Mouse (Mus musculus): Measurements from ENCODE around the gene Tenm4. TPM values are rescaled to one million over a fixed set of nuclear protein-coding genes. Genes with fewer than 3 reads are reported as not detected.
"Not testable (repeated sequence)": the region's sequence is repeated elsewhere in the genome, so short reads cannot be mapped to it uniquely, and the experiment has no call there.

Tenm4 gene
- total and polyA plus RNA-seq, 3 experiments: 0.03 to 0.26 (median 0.04) TPM

DNA sequence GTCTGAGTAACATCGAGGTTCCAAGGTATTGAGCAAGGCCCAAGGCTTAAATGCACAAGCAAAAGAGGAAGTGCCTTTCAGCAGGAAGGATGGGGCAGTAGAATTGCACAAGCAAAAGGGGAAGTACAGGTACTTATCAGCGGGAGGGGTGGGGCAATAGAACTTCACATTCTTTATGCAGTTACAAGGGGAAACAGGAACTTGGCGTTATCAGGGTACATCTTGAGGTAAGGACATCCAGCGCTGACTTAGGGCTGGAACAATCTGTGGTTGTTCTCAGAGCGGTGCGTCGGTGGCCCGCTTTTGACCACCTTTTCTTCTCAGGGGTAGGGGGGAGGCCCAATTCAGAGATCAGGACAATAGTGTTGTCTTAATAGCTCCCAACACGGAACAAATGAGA is 459.5 kb downstream of the Tenm4 start:
- H3K9me3 ChIP-seq (replicated peaks; ENCODE audit: low read length); in situ Hi-C loops (cut with MboI; ENCODE audit: low pct_ligation_motif_present, low pct_unique_long_range_greater_than_20kb, low sequenced_read_pairs); dilution Hi-C loops (cut with MboI; ENCODE audit: extremely low pct_ligation_motif_present, extremely low pct_unique_long_range_greater_than_20kb, low sequenced_read_pairs); H3K27ac ChIP-seq (ENCODE audit: insufficient read depth, low read depth); H3K27me3 ChIP-seq (replicated peaks); H3K9ac ChIP-seq (ENCODE audit: insufficient read depth, low read depth); H3K4me3 ChIP-seq (replicated peaks in 1 of 3; ENCODE audit: low read depth in 2 of 3, low read length in 2 of 3, poor library complexity in 1 of 3); H3K36me3 ChIP-seq (replicated peaks in 1 of 2; ENCODE audit: control insufficient read depth in 1 of 2, insufficient read depth in 1 of 2, low read length in 1 of 2); H3K79me2 ChIP-seq (replicated peaks; ENCODE audit: control insufficient read depth, extremely low read depth, insufficient read depth, poor library complexity, severe bottlenecking); H3K4me2 ChIP-seq (ENCODE audit: insufficient read depth, low read depth, poor library complexity, severe bottlenecking): not testable (repeated sequence)
- H3K4me1 ChIP-seq (ENCODE audit: control insufficient read depth in 1 of 2, insufficient read depth in 2 of 2): peaks cover 0 to 10% of the 10 kb centered on the region in 2 experiments; a peak in 2 of 4 replicates
- peak; percentile 9 for DNase-seq (ENCODE audit: extremely low read depth)

DNA sequence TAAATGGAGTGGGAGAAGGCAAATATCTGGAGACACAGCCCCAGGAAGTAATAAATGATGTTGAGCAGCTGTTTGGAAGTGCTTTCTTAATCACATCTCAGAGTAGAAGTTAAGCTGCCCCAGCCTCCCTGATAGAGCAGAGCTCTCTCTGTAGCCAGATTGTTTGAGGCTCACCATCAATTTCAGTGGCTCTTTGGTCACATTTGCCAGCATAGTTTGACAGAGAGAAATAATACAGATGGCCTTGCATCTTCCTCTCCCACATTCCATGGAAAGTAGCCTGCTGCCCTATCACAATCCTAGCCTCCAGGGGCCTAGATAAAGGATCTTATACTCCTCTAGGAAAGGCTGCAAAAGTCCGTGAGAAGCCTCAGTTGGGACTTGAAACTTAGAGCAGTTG is 462.0 kb downstream of the Tenm4 start:
- in situ Hi-C loops (cut with MboI; ENCODE audit: low pct_ligation_motif_present, low pct_unique_long_range_greater_than_20kb, low sequenced_read_pairs): no loop called here
- no peak for DNase-seq (ENCODE audit: extremely low read depth)
- Histone ChIP-seq H3K79me2 (replicated peaks; ENCODE audit: control insufficient read depth, extremely low read depth, insufficient read depth, poor library complexity, severe bottlenecking) (no peaks in the 10 kb centered on the region), H3K4me2 (ENCODE audit: insufficient read depth, low read depth, poor library complexity, severe bottlenecking) (no peak overlapping the region), H3K36me3 (replicated peaks in 1 of 2; ENCODE audit: control insufficient read depth in 1 of 2, insufficient read depth in 1 of 2, low read length in 1 of 2) (no peaks in the 10 kb centered on the region), H3K4me3 (replicated peaks in 1 of 3; ENCODE audit: low read depth in 2 of 3, low read length in 2 of 3, poor library complexity in 1 of 3) (no peak overlapping the region), H3K9ac (ENCODE audit: insufficient read depth, low read depth) (no peak overlapping the region), H3K9me3 (replicated peaks; ENCODE audit: low read length) (peaks cover 8% of the 10 kb centered on the region), H3K27ac (ENCODE audit: insufficient read depth, low read depth) (no peak overlapping the region), H3K27me3 (replicated peaks) (no peaks in the 10 kb centered on the region), H3K4me1 (ENCODE audit: control insufficient read depth in 1 of 2, insufficient read depth in 2 of 2) (no peaks in the 10 kb centered on the region)
- dilution Hi-C loops (cut with MboI; ENCODE audit: extremely low pct_ligation_motif_present, extremely low pct_unique_long_range_greater_than_20kb, low sequenced_read_pairs): no loop called here
- no peak for TF ChIP-seq USF1 (IDR thresholded peaks at IDR 0.05; ENCODE audit: low read depth, low read length)
- TF ChIP-seq ZMIZ1 (IDR thresholded peaks at IDR 0.05; ENCODE audit: low read depth, low read length): no peak
- TF ChIP-seq ETS1 (conservative IDR thresholded peaks at IDR 0.05; ENCODE audit: low read depth, low read length): no peak
- TF ChIP-seq TBP (conservative IDR thresholded peaks at IDR 0.05; ENCODE audit: low read depth, low read length): no peak
- no peak for TF ChIP-seq MAX (IDR thresholded peaks at IDR 0.05; ENCODE audit: low read length)
- TF ChIP-seq RCOR1 (conservative IDR thresholded peaks at IDR 0.05; ENCODE audit: low read depth, low read length): no peak
- no peak for TF ChIP-seq RAD21 (IDR thresholded peaks at IDR 0.05; ENCODE audit: low read depth, low read length)
- TF ChIP-seq POLR2AphosphoS2 (IDR thresholded peaks at IDR 0.05; ENCODE audit: low read depth, low read length): no peak
- TF ChIP-seq MAZ (IDR thresholded peaks at IDR 0.05; ENCODE audit: low read depth, low read length): no peak
- TF ChIP-seq JUN (IDR thresholded peaks at IDR 0.05; ENCODE audit: insufficient read depth, low read depth, low read length): no peak
- no peak for TF ChIP-seq SMC3 (IDR thresholded peaks at IDR 0.05; ENCODE audit: low read depth, low read length)
- TF ChIP-seq SIN3A (IDR thresholded peaks at IDR 0.05; ENCODE audit: low read length): no peak
- no peak for TF ChIP-seq ZC3H11A (IDR thresholded peaks at IDR 0.05; ENCODE audit: low read depth, low read length)

DNA sequence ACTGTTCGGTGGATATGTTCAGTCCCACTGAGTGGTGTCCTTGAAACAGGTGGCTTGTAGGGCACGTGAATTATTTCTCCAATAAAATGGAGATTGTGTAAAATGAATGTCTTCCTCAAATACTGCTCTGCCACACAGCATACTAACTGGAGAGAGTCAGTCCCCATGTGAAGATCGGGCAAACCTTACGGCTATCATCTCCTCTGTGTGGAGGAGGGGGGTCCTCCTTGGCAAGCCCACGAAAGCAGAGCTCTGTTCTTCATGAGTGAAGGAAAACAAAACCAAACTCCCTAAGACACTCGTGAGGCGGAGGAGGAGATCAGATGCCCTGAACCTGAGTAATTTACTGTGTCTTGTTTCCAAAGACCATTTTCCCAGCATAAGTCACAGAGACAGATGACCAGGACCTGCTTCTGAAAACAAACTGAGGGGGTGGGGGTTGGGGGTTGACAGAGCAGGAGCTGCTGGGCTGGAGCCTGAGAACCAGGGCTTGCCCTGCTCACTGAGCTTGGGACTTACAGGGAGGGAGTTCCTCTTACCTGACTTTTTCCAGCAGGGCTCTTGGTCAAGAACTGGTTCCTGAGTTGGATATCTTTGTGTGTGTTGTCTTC is 464.9 kb downstream of the Tenm4 start:
- dilution Hi-C loops (cut with MboI; ENCODE audit: extremely low pct_ligation_motif_present, extremely low pct_unique_long_range_greater_than_20kb, low sequenced_read_pairs) (no loop called here), in situ Hi-C loops (cut with MboI; ENCODE audit: low pct_ligation_motif_present, low pct_unique_long_range_greater_than_20kb, low sequenced_read_pairs) (no loop called here)
- H3K27me3 ChIP-seq (replicated peaks): no peaks in the 10 kb centered on the region
- no peak overlapping the region for H3K9ac ChIP-seq (ENCODE audit: insufficient read depth, low read depth)
- H3K4me2 ChIP-seq (ENCODE audit: insufficient read depth, low read depth, poor library complexity, severe bottlenecking): no peak overlapping the region
- no peaks in the 10 kb centered on the region for H3K36me3 ChIP-seq (replicated peaks in 1 of 2; ENCODE audit: control insufficient read depth in 1 of 2, insufficient read depth in 1 of 2, low read length in 1 of 2)
- no peak overlapping the region for H3K4me3 ChIP-seq (replicated peaks in 1 of 3; ENCODE audit: low read depth in 2 of 3, low read length in 2 of 3, poor library complexity in 1 of 3)
- peaks cover 2% of the 10 kb centered on the region for H3K9me3 ChIP-seq (replicated peaks; ENCODE audit: low read length)
- no peaks in the 10 kb centered on the region for H3K79me2 ChIP-seq (replicated peaks; ENCODE audit: control insufficient read depth, extremely low read depth, insufficient read depth, poor library complexity, severe bottlenecking)
- no peak overlapping the region for H3K27ac ChIP-seq (ENCODE audit: insufficient read depth, low read depth)
- no peak for DNase-seq (ENCODE audit: extremely low read depth)
- H3K4me1 ChIP-seq (ENCODE audit: control insufficient read depth in 1 of 2, insufficient read depth in 2 of 2): no peaks in the 10 kb centered on the region
- no peak for TF ChIP-seq MAX (IDR thresholded peaks at IDR 0.05; ENCODE audit: low read length)
- no peak for TF ChIP-seq CHD2 (IDR thresholded peaks at IDR 0.05; ENCODE audit: low read length)
- TF ChIP-seq MAZ (IDR thresholded peaks at IDR 0.05; ENCODE audit: low read depth, low read length): no peak
- TF ChIP-seq NELFE (IDR thresholded peaks at IDR 0.05; ENCODE audit: low read depth, low read length): no peak
- no peak for TF ChIP-seq JUN (IDR thresholded peaks at IDR 0.05; ENCODE audit: insufficient read depth, low read depth, low read length)
- TF ChIP-seq USF2 (conservative IDR thresholded peaks at IDR 0.05; ENCODE audit: low read depth, low read length): no peak
- TF ChIP-seq POLR2A (IDR thresholded peaks at IDR 0.05; ENCODE audit: low read depth, low read length): no peak
- no peak for TF ChIP-seq MEF2A (IDR thresholded peaks at IDR 0.05; ENCODE audit: borderline replicate concordance, low read depth, low read length)
- TF ChIP-seq HCFC1 (IDR thresholded peaks at IDR 0.05; ENCODE audit: low read depth, low read length): no peak
- TF ChIP-seq RAD21 (IDR thresholded peaks at IDR 0.05; ENCODE audit: low read depth, low read length): no peak
- no peak for TF ChIP-seq EP300 (IDR thresholded peaks at IDR 0.05; ENCODE audit: low read length)
- TF ChIP-seq ETS1 (conservative IDR thresholded peaks at IDR 0.05; ENCODE audit: low read depth, low read length): no peak

All from CH12.LX (cell line).